Mouse (Mus musculus): Measurements from ENCODE around the gene Rabl6. TPM values are rescaled to one million over a fixed set of nuclear protein-coding genes. Genes with fewer than 3 reads are reported as not detected.

Gene Rabl6
- polyA plus RNA-seq, 1 experiment from 2014 or later = 74.0 TPM

DNA sequence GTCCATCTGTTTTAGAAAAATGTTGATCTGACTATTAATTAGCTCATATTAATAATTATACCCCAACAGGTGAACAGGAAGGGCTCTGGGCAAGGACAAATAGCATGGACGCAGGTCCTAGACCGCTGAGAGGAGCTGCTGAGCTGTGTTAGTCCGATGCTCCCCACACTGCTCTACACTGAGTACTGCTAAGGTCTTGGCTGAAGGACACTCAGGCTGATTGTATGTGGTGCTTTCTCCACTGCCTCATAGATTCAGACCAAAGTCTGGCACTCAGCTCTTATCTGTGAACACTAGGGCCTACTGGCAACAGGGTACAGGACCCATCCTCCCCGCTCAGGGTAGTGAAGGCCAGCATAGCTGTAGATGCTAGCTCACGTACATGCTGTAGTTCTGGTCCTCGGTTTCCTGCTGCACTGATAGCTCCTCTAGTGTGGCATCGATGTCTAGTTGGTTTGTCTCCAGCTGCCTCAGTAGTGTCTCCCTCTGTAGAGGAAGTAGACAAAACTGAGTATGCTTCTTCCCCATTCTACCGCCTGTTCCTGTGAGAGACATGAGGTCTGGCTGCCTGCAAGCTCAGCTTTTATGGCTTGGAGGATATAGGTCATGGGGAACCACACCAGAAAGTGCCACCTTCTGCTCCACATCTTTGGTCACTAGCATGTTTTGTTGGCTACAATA lies 20.0 kb downstream of the Rabl6 start:
- H3K36me3 ChIP-seq = peaks cover 84% of the 10 kb centered on the region
- H3K9me3 ChIP-seq = no peaks in the 10 kb centered on the region
- WGBS = 88% methylated on average over 8 of the region's 8 CpGs
- no peaks in the 10 kb centered on the region for H3K27me3 ChIP-seq
- H3K9ac ChIP-seq = no peak overlapping the region
- H3K4me3 ChIP-seq = no peak overlapping the region
- H3K4me2 ChIP-seq = no peak overlapping the region
- H3K27ac ChIP-seq = no peak overlapping the region
- H3K4me1 ChIP-seq = no peaks in the 10 kb centered on the region
- no peak for ATAC-seq (ENCODE audit: borderline replicate concordance, extremely low read depth, low FRiP score, low TSS enrichment)

DNA sequence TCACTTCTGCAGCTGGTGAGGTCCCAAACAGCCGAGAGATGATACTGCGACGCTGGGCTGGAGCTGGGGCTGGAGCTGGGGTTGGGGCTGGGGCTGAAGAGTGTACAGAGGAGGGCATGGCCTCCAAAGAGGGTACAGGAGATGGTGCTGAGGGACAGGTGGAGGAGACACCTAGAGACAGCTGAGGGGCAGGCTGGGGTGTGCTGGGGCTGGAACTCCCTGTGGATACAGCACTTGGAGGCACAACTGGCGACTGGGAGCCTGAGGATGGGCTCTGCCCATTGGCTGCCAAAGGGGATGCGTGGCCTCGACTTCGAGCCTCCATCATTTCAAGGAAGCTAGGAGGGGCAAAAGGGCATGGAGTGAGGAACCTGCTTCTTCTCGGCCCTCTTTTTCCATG lies 21.0 kb downstream of the Rabl6 start:
- peaks cover 7% of the 10 kb centered on the region for H3K4me1 ChIP-seq
- no peak for ATAC-seq (ENCODE audit: borderline replicate concordance, extremely low read depth, low FRiP score, low TSS enrichment)
- WGBS = 92% methylated on average over 8 of the region's 8 CpGs
- H3K4me2 ChIP-seq = no peak overlapping the region
- no peaks in the 10 kb centered on the region for H3K9me3 ChIP-seq
- H3K36me3 ChIP-seq = peaks cover 75% of the 10 kb centered on the region
- H3K4me3 ChIP-seq = no peak overlapping the region
- no peak overlapping the region for H3K9ac ChIP-seq
- H3K27me3 ChIP-seq = no peaks in the 10 kb centered on the region
- no peak overlapping the region for H3K27ac ChIP-seq

DNA sequence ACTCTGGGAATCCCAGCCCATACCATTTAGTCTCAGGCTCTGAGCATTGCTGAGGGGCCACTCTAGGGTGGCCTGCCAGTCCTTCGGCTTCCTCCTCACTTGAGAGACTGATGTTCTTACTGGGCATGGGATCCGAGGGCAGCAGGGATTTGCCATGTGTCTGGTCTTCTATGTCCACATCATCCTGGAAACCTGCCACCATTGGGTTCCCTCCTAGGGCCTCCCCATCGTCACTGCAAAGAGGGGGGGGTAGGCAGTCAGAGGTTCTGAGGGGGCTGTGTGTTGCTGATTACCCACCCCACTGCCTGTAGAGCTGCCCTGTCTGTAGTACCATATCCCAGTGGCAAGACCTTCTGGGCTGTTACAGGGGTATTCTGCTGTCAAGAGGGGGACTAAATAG lies 22.7 kb downstream of the Rabl6 start:
- H3K4me3 ChIP-seq = no peak overlapping the region
- no peaks in the 10 kb centered on the region for H3K9me3 ChIP-seq
- peaks cover 8% of the 10 kb centered on the region for H3K27me3 ChIP-seq
- H3K4me2 ChIP-seq = no peak overlapping the region
- H3K4me1 ChIP-seq = peaks cover 21% of the 10 kb centered on the region
- H3K9ac ChIP-seq = no peak overlapping the region
- H3K36me3 ChIP-seq = peaks cover 58% of the 10 kb centered on the region
- 75% methylated on average over 3 of the region's 3 CpGs for WGBS
- H3K27ac ChIP-seq = no peak overlapping the region
- no peak for ATAC-seq (ENCODE audit: borderline replicate concordance, extremely low read depth, low FRiP score, low TSS enrichment)

DNA sequence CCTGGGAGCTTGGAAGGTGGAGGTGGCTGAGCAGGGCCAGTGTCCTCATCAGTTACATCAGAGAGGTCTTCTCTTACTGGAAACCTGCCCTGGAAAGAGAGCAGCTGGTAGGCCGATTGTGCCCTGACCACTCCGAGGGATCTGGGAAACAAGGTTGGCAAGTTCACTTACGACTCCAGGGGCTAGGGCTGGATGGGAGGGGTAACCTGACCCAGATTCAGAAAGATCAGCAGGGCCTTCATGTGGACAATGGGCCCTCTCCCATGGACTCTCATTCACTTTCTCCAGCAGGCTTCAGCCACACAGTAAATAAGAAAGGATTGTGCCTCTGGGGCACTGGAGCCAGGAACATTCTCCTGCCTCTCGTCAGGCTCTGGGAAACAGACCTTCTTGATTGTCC lies 23.5 kb downstream of the Rabl6 start:
- Histone ChIP-seq H3K9me3 (no peaks in the 10 kb centered on the region), H3K36me3 (peaks cover 53% of the 10 kb centered on the region), H3K9ac (no peak overlapping the region), H3K4me2 (no peak overlapping the region), H3K4me1 (peaks cover 23% of the 10 kb centered on the region), H3K27ac (no peak overlapping the region), H3K27me3 (peaks cover 15% of the 10 kb centered on the region), H3K4me3 (no peak overlapping the region)
- 85% methylated on average over 4 of the region's 4 CpGs for WGBS
- ATAC-seq (ENCODE audit: borderline replicate concordance, extremely low read depth, low FRiP score, low TSS enrichment) = no peak

DNA sequence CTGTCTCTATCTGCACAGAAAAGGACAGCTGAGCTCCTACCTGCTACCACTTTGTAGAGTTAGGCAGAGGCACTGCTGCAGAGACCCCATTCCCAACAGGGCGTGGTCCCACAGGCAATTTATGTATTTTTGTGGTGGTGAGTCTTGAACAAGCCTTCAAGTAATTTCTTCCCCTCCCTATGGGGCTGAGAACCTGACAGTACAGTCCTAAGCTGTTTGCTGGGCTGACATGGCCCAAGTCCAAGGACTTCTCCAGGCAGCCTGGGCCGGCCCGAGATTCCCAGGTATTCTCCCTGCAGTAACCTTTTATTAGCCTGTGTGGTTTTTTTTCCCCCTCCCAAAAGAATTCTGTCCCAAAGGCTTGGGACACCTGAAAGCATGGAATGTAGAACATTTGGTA lies 24.2 kb downstream of the Rabl6 start:
- peaks cover 30% of the 10 kb centered on the region for H3K4me1 ChIP-seq
- H3K27ac ChIP-seq = no peak overlapping the region
- 82% methylated on average over 3 of the region's 3 CpGs for WGBS
- no peaks in the 10 kb centered on the region for H3K9me3 ChIP-seq
- H3K4me3 ChIP-seq = no peak overlapping the region
- no peak overlapping the region for H3K4me2 ChIP-seq
- peaks cover 22% of the 10 kb centered on the region for H3K27me3 ChIP-seq
- ATAC-seq (ENCODE audit: borderline replicate concordance, extremely low read depth, low FRiP score, low TSS enrichment) = no peak
- no peak overlapping the region for H3K9ac ChIP-seq
- H3K36me3 ChIP-seq = peaks cover 49% of the 10 kb centered on the region

DNA sequence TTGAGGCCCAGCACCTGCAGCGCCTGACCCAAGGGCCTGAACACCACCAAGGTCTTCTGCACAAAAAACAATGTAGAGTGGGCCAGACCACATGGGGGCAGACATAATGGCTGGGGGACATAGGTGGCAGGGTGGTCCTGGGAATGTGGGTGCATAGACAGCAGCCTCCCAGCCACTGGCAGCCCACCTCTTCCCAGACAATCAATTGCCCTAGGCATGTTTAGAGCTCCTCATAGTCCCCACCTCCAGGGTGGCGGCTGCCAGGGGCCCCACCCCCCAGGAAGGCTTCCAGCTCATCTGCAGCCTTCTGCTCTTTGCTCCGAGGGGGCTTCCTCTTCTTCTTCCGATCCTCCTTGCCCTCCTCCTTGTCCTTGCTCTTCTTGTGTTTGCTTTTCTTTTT lies 24.8 kb downstream of the Rabl6 start:
- Histone ChIP-seq H3K27me3 (peaks cover 28% of the 10 kb centered on the region), H3K9me3 (no peaks in the 10 kb centered on the region), H3K9ac (no peak overlapping the region), H3K4me2 (no peak overlapping the region), H3K4me1 (peaks cover 36% of the 10 kb centered on the region), H3K27ac (no peak overlapping the region), H3K36me3 (peaks cover 46% of the 10 kb centered on the region), H3K4me3 (no peak overlapping the region)
- ATAC-seq (ENCODE audit: borderline replicate concordance, extremely low read depth, low FRiP score, low TSS enrichment) = no peak
- WGBS = 54% methylated on average over 4 of the region's 4 CpGs

DNA sequence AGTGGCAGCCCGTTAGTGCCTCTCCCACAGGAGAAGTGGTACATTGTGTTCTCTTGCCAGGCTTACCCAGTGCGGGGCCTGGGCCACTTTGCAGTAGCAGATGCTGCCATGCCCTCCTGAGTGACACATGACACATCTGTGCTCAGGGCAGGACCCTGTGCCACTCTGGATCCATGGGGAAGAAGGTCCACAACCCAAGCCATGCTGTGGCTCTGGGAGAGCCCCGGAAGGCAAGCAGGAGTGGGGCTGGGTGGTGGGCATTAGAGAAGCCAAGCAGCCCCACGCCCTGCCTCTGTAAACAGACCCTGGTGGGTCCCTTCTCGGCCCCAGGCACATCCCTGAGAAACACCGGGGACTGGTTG lies 25.2 kb downstream of the Rabl6 start:
- Histone ChIP-seq H3K9me3 (no peaks in the 10 kb centered on the region), H3K4me1 (peaks cover 40% of the 10 kb centered on the region), H3K9ac (no peak overlapping the region), H3K36me3 (peaks cover 42% of the 10 kb centered on the region), H3K4me3 (no peak overlapping the region), H3K27me3 (peaks cover 33% of the 10 kb centered on the region), H3K4me2 (no peak overlapping the region), H3K27ac (no peak overlapping the region)
- ATAC-seq (ENCODE audit: borderline replicate concordance, extremely low read depth, low FRiP score, low TSS enrichment) = no peak
- 77% methylated on average over 6 of the region's 6 CpGs for WGBS

DNA sequence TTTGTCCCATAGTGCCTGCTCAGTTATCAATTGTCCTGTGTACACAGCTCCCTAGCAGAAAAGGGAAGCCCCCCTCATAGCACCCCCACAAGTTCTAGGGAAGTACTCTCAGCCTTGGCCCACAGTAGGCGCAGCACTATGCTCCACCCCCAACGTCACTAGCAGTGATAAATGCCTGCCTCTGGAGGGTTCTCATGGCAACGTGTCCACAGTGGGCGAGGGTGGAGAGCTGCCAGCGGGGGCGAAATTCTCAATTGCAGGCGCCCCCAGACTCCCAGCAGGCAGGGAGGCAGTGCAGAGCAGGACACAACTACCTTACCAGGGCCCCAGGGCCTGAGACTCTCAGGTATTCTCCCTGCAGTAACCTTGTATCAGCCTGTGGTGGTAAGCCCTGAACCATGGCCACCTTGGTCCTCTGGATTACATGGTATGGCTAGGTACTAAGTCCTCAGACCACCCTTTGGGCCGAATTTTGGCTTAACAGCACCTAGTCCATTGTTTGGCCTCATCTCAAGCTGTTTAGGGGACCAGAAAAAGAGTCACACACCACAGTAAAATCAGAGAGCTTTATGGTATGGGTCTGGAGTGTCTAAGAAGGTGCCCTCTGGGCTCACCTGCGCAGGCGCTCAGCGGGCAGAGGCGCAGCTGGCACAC lies 25.7 kb downstream of the Rabl6 start:
- Histone ChIP-seq H3K27me3 (peaks cover 38% of the 10 kb centered on the region), H3K36me3 (peaks cover 39% of the 10 kb centered on the region), H3K9ac (no peak overlapping the region), H3K4me1 (peaks cover 45% of the 10 kb centered on the region), H3K4me3 (no peak overlapping the region), H3K4me2 (no peak overlapping the region), H3K9me3 (no peaks in the 10 kb centered on the region), H3K27ac (no peak overlapping the region)
- WGBS = 42% methylated on average over 12 of the region's 12 CpGs
- ATAC-seq (ENCODE audit: borderline replicate concordance, extremely low read depth, low FRiP score, low TSS enrichment) = no peak; the same call in 1 of the 2 replicates

DNA sequence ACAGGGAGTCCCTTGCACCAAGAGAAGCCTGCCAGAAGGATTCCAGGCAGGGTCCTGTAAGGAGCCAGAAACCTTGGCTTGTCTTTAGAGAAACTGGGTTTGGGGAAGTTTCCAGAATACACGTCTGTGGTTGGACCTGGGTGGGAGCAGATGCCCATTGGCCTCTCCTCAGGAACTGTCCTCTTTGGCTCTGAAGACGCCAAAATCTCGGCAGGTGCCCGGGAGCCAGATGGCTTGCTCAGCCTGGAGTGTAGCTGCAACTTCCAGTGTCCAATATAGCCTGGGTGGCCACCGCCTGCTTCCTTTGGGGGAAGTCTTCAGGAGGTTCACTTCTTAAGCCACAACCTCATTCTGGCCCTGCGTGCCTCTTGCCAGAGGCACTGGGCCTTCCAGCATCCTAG lies 26.4 kb downstream of the Rabl6 start:
- no peak overlapping the region for H3K9ac ChIP-seq
- H3K27me3 ChIP-seq = peaks cover 45% of the 10 kb centered on the region
- ATAC-seq (ENCODE audit: borderline replicate concordance, extremely low read depth, low FRiP score, low TSS enrichment) = no peak
- no peak overlapping the region; the same call in 1 of the 2 replicates for H3K4me2 ChIP-seq
- no peaks in the 10 kb centered on the region for H3K9me3 ChIP-seq
- 21% methylated on average over 6 of the region's 6 CpGs for WGBS
- no peak overlapping the region for H3K4me3 ChIP-seq
- H3K36me3 ChIP-seq = peaks cover 32% of the 10 kb centered on the region
- H3K4me1 ChIP-seq = peaks cover 52% of the 10 kb centered on the region
- H3K27ac ChIP-seq = no peak overlapping the region

DNA sequence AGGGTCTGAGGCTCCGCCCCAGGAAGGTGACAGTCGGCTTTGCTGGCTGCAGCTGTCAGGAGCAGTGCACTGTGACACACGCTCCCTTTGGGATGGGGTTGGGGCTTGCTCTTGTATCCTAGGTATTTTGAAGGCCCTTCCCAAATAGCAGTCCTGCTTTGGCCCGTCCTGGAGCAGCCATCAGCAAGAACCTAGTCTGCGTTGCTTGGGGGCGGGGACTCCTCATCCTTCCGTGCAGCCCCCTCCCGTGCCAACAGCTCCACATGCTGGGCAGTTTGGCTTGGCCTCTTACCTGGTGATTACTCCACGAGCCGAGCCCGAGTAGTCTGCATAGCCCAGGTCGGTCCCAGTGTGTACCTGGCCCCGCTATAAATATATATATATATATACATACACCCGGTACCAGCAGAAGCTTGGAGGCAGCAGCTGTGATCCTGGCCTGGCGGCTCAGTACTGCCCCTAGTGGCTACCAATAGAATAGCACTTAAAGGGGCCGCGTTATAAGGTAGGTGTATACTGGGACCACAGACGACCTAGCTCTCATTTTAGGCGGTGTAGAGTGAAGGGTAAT lies 26.9 kb downstream of the Rabl6 start, which contains the start of gene Ajm1:
TSS of gene Ajm1 (minus strand) at position 464 of the 571 bp plus-strand sequence.
- Histone ChIP-seq H3K4me3 (peak within 1 kb of the TSS; percentile 34), H3K27me3 (peaks cover 50% of the 10 kb centered on the region), H3K36me3 (peaks cover 28% of the 10 kb centered on the region), H3K9me3 (no peaks in the 10 kb centered on the region), H3K9ac (0 out of 2 replicates have a peak within 1 kb of the TSS, but pooled peaks have one; percentile 14), H3K4me1 (peaks cover 56% of the 10 kb centered on the region), H3K27ac (no peak within 1 kb of the TSS), H3K4me2 (peak within 1 kb of the TSS; percentile 69)
- WGBS = 6% methylated on average over 19 of the region's 19 CpGs
- ATAC-seq (ENCODE audit: borderline replicate concordance, extremely low read depth, low FRiP score, low TSS enrichment) = peak; percentile 27

DNA sequence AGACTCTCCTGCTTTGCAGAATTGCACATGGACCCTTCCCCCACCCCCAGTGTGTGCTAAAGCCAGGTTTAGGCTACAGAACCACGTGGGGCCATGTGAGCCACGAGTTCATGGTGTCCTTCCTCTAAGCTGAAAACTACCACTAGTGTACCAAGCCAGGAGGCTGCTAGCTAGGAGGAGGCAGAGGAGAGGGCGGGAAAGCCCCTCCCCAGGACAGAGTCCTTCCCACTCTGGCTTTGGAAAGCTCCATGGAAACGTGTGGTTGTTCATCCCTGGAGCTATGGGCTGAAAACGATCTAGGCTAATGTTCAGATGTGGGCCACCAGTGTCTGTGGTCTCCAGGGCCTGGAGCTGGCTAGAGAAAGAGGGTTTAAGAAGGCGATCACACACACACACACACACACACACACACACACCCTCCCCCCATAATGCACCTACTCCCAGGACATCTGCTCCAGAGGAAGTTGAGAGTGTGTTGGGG lies 27.7 kb downstream of the Rabl6 start:
- WGBS = 40% methylated on average over 6 of the region's 6 CpGs
- Histone ChIP-seq H3K4me2 (peak overlapping the region; percentile 69; the same call in 1 of the 2 replicates), H3K27me3 (peaks cover 57% of the 10 kb centered on the region)

More for the DNA sequence above, 27.7 kb downstream of the Rabl6 start:
- ATAC-seq (ENCODE audit: borderline replicate concordance, extremely low read depth, low FRiP score, low TSS enrichment) = no peak
- Histone ChIP-seq H3K4me3 (no peak overlapping the region; the same call in 1 of the 2 replicates), H3K4me1 (peaks cover 63% of the 10 kb centered on the region), H3K9me3 (no peaks in the 10 kb centered on the region), H3K27ac (no peak overlapping the region), H3K9ac (no peak overlapping the region), H3K36me3 (peaks cover 25% of the 10 kb centered on the region)

Data from lung, embryonic 15.5 days (tissue).